Mouse (Mus musculus) hindlimb bud, embryonic 11.5 days (tissue): ENCODE data around the gene Adm2.

Source experiments
- DNase-seq: peaks from one replicate; pipeline ENCODE4 v3.0.0-alpha.2; 2012; ENCODE audit warnings: low read depth, low spot score; ENCODE audit errors: extremely low spot score

The Adm2 gene

GRCm38 (mm10) chr15:89322670-89323522 lies at the start of gene Adm2:
Gene Adm2, plus strand, starts transcription at chr15:89322720.
- no peak for DNase-seq

GRCm38 (mm10) chr15:89275497-89275896 lies 47.0 kb upstream of the Adm2 start:
- DNase-seq = no peak

GRCm38 (mm10) chr15:89277366-89277765 lies 45.2 kb upstream of the Adm2 start:
- DNase-seq = no peak

DNA sequence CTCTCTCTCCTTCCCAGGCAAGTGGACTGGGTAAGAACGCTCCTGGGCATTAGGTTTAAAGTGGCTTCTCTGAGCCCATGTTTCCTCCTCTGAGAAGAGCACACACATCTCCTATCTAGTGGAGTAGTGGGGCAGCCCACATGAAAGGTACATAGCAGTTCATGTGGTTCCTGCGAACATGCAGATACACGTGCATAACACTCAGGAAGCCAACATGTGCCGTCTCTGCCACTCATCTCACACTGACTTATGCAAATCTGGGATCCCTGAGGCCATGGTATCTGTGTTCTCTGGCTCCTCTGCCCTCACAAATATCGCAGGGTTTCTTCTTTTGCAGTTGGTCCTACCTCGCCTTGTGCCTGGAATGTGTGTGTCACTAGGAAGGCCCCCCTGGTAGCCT lies 40.0 kb upstream of the Adm2 start:
- no peak for DNase-seq

GRCm38 (mm10) chr15:89284094-89284493 lies 38.4 kb upstream of the Adm2 start:
- no peak for DNase-seq

GRCm38 (mm10) chr15:89285004-89285403 lies 37.5 kb upstream of the Adm2 start:
- no peak for DNase-seq

- no peak for DNase-seq
Observed at GRCm38 (mm10) chr15:89285478-89285877, 37.0 kb upstream of the Adm2 start.

- DNase-seq = no peak
Observed at GRCm38 (mm10) chr15:89286114-89286513, 36.4 kb upstream of the Adm2 start.

DNA sequence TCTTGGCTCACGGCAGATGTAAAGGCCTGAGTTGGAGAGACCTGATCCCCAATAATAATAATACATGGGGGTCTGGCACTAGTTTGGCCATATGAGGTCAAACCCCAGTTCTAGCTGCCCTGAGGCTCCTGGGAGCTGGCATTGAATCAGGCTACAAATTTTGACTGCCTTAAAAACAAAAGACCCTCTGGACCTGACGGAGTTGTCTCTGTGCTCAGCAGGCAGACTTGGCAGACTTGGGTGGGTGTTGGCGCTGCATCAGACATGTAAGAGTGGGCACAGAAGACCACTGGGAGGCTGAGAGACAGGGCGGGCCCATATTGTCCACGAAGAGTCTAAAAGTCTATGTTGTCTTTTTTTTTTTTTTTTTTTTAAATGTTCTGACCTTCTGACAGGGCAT lies 35.9 kb upstream of the Adm2 start:
- no peak for DNase-seq

- no peak for DNase-seq
Observed at GRCm38 (mm10) chr15:89288227-89288767, 34.2 kb upstream of the Adm2 start.

DNA sequence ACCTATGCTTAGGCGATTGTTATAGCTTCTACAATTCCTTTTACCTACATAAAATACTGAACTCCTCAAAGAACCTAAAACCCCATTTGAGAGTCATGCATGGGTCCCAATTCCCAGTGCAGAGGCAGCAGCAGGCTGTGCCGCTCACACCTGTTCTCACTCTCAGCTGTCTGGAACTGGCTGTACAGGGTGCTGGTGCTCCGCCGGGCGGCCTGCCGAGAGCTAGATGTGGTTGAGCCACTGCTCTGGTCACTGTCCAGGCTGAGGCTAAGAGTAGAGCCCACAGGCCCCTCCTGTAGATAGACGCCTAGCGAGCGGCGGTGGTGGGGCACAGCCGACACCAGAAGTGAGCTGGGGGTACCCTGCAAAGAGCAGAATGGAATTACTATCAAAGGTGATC lies 33.1 kb upstream of the Adm2 start:
- DNase-seq = no peak

- DNase-seq = no peak
Observed at GRCm38 (mm10) chr15:89291521-89291920, 31.0 kb upstream of the Adm2 start.

GRCm38 (mm10) chr15:89292795-89293194 lies 29.7 kb upstream of the Adm2 start:
- DNase-seq = no peak

DNA sequence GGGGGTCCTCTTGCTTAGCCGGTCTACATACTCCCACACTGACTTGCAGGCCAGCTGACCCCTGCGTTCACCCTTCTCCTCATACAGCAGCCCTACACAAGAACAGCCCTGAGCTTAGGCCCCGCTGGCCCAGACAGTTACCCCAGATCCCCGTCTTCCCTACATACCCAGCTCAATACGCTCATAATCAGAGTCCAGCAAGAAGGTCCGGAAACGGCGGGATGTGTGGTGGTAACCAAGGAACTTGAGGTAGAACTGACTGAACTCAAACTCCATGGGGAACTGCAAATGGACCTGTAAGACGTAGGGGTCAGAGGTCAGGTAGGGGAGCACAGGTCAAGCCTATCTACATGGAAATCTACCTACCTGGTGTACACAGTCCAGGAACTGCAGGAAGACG lies 28.7 kb upstream of the Adm2 start:
- no peak for DNase-seq

GRCm38 (mm10) chr15:89295580-89296165 lies 26.8 kb upstream of the Adm2 start:
- DNase-seq = no peak

GRCm38 (mm10) chr15:89296465-89296864 lies 26.1 kb upstream of the Adm2 start:
- no peak for DNase-seq

DNA sequence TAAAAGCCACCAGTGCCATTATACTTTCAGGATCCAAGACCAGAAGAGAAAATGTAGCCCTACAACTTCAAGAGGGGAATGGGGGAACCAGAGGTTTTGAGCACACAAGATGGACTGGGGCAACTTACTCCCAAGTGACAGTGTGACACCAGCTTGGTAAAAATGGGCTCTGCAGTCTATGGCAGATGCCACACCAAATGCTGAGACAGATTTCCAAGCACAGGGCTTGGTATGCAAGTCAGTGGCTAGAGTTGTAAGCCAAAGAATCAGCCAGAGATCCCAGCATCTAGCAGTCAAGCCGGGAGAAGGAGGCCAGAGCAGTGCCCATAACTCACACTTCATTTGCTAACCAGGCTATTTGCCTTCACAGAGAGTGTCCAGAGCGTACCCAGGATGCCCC lies 24.8 kb upstream of the Adm2 start:
- DNase-seq = no peak

GRCm38 (mm10) chr15:89300180-89300579 lies 22.3 kb upstream of the Adm2 start:
- DNase-seq = no peak

GRCm38 (mm10) chr15:89300600-89300999 lies 21.9 kb upstream of the Adm2 start:
- DNase-seq = no peak

GRCm38 (mm10) chr15:89305966-89306365 lies 16.6 kb upstream of the Adm2 start:
- DNase-seq = no peak

- DNase-seq = no peak
Observed at GRCm38 (mm10) chr15:89307461-89307860, 15.1 kb upstream of the Adm2 start.

- DNase-seq = no peak
Observed at GRCm38 (mm10) chr15:89308406-89309139, 13.9 kb upstream of the Adm2 start.
